Mouse (Mus musculus) cortical plate, adult 2 months (tissue): ENCODE data around the gene Esr2.

Source experiments
- CTCF ChIP-seq: fragments of 200-500 bp; IDR thresholded peaks from 2 replicates; pipeline ENCODE4 v1.5.1; 2011; ENCODE audit warnings: mild to moderate bottlenecking, control low read depth, low read length; ENCODE audit not compliant: insufficient read depth; ENCODE audit errors: extremely low read depth
- POLR2A ChIP-seq: fragments of 200-500 bp; IDR thresholded peaks from 2 replicates; pipeline ENCODE4 v1.6.1; 2011; ENCODE audit warnings: mild to moderate bottlenecking, low read length, control low read depth; ENCODE audit not compliant: insufficient read depth; ENCODE audit errors: extremely low read depth

DNA sequence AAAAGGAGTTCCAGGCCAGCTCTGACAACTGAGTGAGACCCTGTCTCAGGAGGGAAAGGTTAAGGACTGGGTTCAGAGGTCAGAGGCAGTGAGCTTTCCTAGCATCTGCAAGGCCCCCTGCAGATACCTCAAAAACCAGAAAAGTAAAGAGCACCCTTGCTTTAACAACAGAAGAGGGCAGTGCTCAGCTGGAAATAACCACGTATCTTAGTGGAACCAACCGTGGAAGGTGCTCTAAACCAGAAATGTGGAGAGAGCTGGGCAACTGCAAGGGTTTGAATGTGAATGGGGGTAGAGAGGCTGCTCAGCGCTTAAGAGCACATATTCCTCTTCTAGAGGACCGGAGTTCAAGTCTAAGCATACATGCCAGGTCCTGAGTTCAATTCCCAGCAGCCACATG, 23.3 kb upstream of the Esr2 start:
- TF ChIP-seq CTCF (no peak), POLR2A (no peak)
